8 mouse cellular contexts compared by ENCODE assay signal in the genomic region with DNA sequence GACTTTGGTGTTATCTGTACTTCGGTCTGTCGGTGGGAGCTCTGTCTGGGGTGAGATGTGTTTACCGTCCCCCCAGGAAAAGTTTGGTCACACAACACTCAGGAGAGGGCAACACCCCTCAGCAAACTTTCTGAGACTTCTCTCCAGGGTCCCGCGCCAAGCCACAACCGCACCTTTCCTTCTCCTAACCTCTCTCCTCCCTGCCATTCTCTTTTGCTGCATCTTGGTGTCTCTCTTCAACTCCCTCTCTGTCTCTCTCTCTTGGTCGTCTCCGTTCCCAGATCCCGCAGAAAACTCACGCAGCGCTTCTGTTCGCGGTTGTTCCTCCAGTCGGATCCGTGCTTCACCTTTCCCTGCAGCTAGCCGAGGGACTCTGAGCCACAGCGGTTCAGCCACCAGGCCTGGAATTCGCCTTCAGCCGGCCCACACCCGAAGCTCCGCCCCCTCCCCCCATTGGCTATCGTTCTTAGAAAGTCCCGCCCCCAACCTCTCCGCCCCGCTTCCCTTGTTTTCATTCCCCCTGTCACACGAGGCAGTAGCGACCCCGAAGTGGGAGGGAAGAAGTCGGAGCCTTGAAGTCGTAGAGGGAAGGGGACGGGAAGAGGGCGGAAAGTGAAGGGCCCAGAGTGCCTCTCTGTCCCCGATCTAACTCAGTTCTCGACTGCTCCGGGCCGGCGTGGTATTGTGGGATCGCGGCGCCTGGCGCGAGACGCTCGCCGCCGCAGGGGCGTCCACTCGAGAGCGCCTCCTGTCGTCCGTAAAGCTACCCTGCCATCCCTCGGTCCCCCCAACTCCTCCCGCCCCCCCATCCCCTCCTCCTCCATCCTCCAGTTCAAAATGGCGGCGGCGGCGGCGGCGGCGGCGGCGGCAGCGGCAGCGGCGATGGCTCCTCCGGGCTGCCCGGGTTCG. TPM values are rescaled to one million over a fixed set of nuclear protein-coding genes. Genes with fewer than 3 reads are reported as not detected.
DNase-seq lines count a peak whose midpoint lies in the region; ATAC-seq lines count a peak whose summit lies in the region.

A gene (minus strand): TSS at position 431 of the 909 bp plus-strand sequence.
A gene (plus strand): TSS at position 823 of the 909 bp plus-strand sequence.

- 0 out of 2 replicates have a peak, but pooled peaks cover 5% of the 10 kb centered on the region for H3K36me3 ChIP-seq in intestine, embryonic 14.5 days (ENCODE audit: control insufficient read depth, insufficient read depth, low read length)

- H3K4me2 ChIP-seq in intestine, embryonic 14.5 days (ENCODE audit: low read length): peak within 1 kb of the TSS; percentile 69

- ATAC-seq in intestine, embryonic 14.5 days (replicated peaks; ENCODE audit: low FRiP score, low TSS enrichment, low read depth): peak; percentile 94

- peak within 1 kb of the TSS; percentile 97 for H3K27ac ChIP-seq in intestine, embryonic 14.5 days (ENCODE audit: low read depth)

- H3K27me3 ChIP-seq in intestine, embryonic 14.5 days (replicated peaks; ENCODE audit: control insufficient read depth, insufficient read depth, low read length): no peaks in the 10 kb centered on the region

- peak within 1 kb of the TSS; percentile 99 for H3K9ac ChIP-seq in intestine, embryonic 14.5 days (ENCODE audit: low read length)

- WGBS in intestine, embryonic 14.5 days: 1% methylated on average over 62 of the region's 68 CpGs

- H3K9me3 ChIP-seq in intestine, embryonic 14.5 days (ENCODE audit: control insufficient read depth, low read length): no peaks in the 10 kb centered on the region

- intact Hi-C loops in left cerebral cortex, postnatal 14 days (cut with DNase I): loop anchor here (2.0 to 5.0 kb wide), 3 partner anchors 99 to 152 kb away; a partner anchor contains a TSS

- DNase-seq in adrenal gland, adult 18-20 months (ENCODE audit: low spot score in 2 of 2): peak; percentile 90 to 92
- peak; percentile 98 for DNase-seq in embryo, embryonic 11 days
- DNase-seq in gastrocnemius, postnatal 25 days: peak; percentile 96
- DNase-seq in intestine, embryonic 14.5 days (ENCODE audit: low spot score): peak; percentile 96
- DNase-seq in left cerebral cortex, postnatal 14 days (ENCODE audit: low spot score in 2 of 2): peak; percentile 93 to 96
- DNase-seq in mesoderm, embryonic 11.5 days (ENCODE audit: low read depth, low spot score): peak; percentile 98
- peak; percentile 89 to 96 for DNase-seq in right cerebral cortex, postnatal 36 days (ENCODE audit: low spot score in 2 of 2)
- DNase-seq in yolk sac, embryonic 10.5 days (ENCODE audit: low spot score): peak; percentile 97

- H3K4me1 ChIP-seq in intestine, embryonic 14.5 days (replicated peaks; ENCODE audit: control insufficient read depth, insufficient read depth, low read length): peaks cover 13% of the 10 kb centered on the region

- H3K4me3 ChIP-seq in intestine, embryonic 14.5 days (ENCODE audit: low read depth, low read length): peak within 1 kb of the TSS; percentile 98

RNA-seq across cellular contexts. Expression of the first gene that starts in this region (rescaled TPM):
- 10 to 100 TPM; 28.7 to 55.4 TPM for total RNA-seq in adrenal gland, adult 18-20 months (2021)
- total RNA-seq in gastrocnemius, postnatal 25 days (2021): 100 to 1,000 TPM in 1 of 2 experiments, 10 to 100 TPM in 1; 97.6 to 118 TPM
- 48.8 and 54.0 TPM in 2 replicates for polyA plus RNA-seq in intestine, embryonic 14.5 days (2014; fragmentation: Nextera tagmentation; extraction: Ambion mirVana)
- total RNA-seq in left cerebral cortex, postnatal 14 days (2021): 10 to 100 TPM; 29.6 to 31.5 TPM

RNA-seq across cellular contexts. Expression of the second gene that starts in this region (rescaled TPM):
- total RNA-seq in adrenal gland, adult 18-20 months (2021): 10 to 100 TPM; 23.1 to 24.2 TPM
- total RNA-seq in gastrocnemius, postnatal 25 days (2021): 10 to 100 TPM; 10.6 to 10.9 TPM
- 20.3 and 20.9 TPM in 2 replicates for polyA plus RNA-seq in intestine, embryonic 14.5 days (2014; fragmentation: Nextera tagmentation; extraction: Ambion mirVana)
- 10 to 100 TPM; 37.3 to 40.4 TPM for total RNA-seq in left cerebral cortex, postnatal 14 days (2021)

Comparison
In these comparisons a context has a peak if more than half of its experiments do, and no peak if none do; other contexts are left out.
1. Peak in every context shown above with its lines: DNase-seq, ATAC-seq, H3K4me3 ChIP-seq and H3K27ac ChIP-seq.